Mouse (Mus musculus) limb, embryonic 10.5 days (tissue): ENCODE results near the gene Aars2. TPM values are rescaled to one million over a fixed set of nuclear protein-coding genes. Genes with fewer than 3 reads are reported as not detected.

Experiments
- DNase-seq: peaks from one replicate; pipeline ENCODE4 v3.0.0-alpha.2; 2017; ENCODE audit warnings: low spot score
- H3K27ac ChIP-seq: fragments of 300-500 bp; sonication (generic); 2 replicates; pipeline ENCODE4 v1.5.1; 2016; ENCODE audit warnings: mild to moderate bottlenecking
- H3K27me3 ChIP-seq: fragments of 300-500 bp; sonication (generic); 2 replicates; pipeline ENCODE4 v1.6.1; 2016; ENCODE audit warnings: low read depth, mild to moderate bottlenecking; ENCODE audit not compliant: poor library complexity, severe bottlenecking
- H3K36me3 ChIP-seq: fragments of 300-500 bp; sonication (generic); 2 replicates; pipeline ENCODE4 v1.6.1; 2016; ENCODE audit warnings: mild to moderate bottlenecking, moderate library complexity
- H3K4me1 ChIP-seq: fragments of 300-500 bp; sonication (generic); 2 replicates; pipeline ENCODE4 v1.6.1; 2016
- H3K4me3 ChIP-seq: fragments of 300-500 bp; sonication (generic); 2 replicates; pipeline ENCODE4 v1.5.1; 2016; ENCODE audit warnings: mild to moderate bottlenecking, moderate library complexity
- H3K9me3 ChIP-seq: fragments of 300-500 bp; sonication (generic); replicated peaks from 2 replicates; pipeline ENCODE4 v1.6.1; 2016; ENCODE audit warnings: mild to moderate bottlenecking
- WGBS: fragments of 180-500 bp; shearing (Covaris S2); methylation state at CpG from one replicate; pipeline ENCODE4 v1.1.7; 2016; 5-methylcytosine and 5-hydroxymethylcytosine counted together
- polyA plus RNA-seq: library from polyadenylated mRNA; unstranded; fragments of >200 nt; fragmentation: Nextera tagmentation; extraction: Ambion mirVana; gene quantifications from 2 replicates; pipeline ENCODE4 v1.2.1, GENCODE M21; 2016

The Aars2 gene
- polyA plus RNA-seq, 1 experiment from 2014 or later: 32.2 TPM

GRCm38 (mm10) chr17:45557998-45558862 is 51.6 kb downstream of the Aars2 start:
- Histone ChIP-seq H3K4me3 (0 out of 2 replicates have a peak overlapping the region, but pooled peaks have one; percentile 2), H3K27ac (no peak overlapping the region)

DNA sequence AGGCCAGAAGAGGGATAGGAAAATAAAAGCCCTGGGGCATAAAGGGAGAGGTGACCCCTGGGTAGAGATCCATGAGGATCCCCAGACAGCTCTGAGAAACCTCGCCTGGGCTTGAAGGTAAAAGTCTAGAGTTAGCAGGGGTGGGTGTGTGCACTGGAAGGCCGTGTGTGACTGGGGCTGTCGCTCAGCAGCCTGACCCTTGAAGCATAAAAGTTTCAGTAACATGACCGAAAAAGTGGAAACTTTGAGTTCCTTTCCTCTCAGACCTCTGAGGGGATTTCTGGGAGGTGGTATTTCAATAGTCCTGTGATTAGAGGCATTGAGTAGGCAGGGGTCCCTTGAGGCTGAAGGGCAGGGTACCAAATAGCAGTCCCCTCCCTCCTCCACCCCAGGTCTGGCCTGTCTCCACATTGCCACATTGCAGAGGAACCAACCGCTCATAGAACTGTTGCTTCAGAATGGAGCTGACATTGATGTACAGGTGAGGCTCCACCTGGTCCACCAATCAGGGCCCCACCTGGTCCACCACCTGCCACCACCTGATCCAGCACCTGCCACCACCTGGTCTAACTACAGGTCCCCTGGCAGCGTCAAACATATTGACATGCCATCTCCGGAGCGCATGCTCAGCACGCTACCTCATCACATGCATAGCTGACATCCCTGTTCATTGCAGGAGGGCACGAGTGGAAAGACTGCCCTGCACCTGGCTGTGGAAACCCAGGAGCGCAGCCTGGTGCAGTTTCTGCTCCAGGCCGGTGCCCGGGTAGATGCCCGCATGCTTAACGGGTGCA is 53.3 kb downstream of the Aars2 start:
- peaks cover 50% of the 10 kb centered on the region for H3K4me1 ChIP-seq
- H3K36me3 ChIP-seq: no peaks in the 10 kb centered on the region
- H3K4me3 ChIP-seq: no peak overlapping the region
- H3K27me3 ChIP-seq: peaks cover 25% of the 10 kb centered on the region
- no peak overlapping the region for H3K27ac ChIP-seq
- no peak for DNase-seq
- WGBS: 88% methylated on average over 15 of the region's 15 CpGs
- H3K9me3 ChIP-seq: no peaks in the 10 kb centered on the region

More at GRCm38 (mm10) chr17:45557998-45558862, 51.6 kb downstream of the Aars2 start:
- Histone ChIP-seq H3K4me1 (peaks cover 45% of the 10 kb centered on the region), H3K27me3 (peaks cover 37% of the 10 kb centered on the region), H3K9me3 (no peaks in the 10 kb centered on the region), H3K36me3 (no peaks in the 10 kb centered on the region)
- no peak for DNase-seq
- WGBS: 76% methylated on average over 16 of the region's 16 CpGs

DNA sequence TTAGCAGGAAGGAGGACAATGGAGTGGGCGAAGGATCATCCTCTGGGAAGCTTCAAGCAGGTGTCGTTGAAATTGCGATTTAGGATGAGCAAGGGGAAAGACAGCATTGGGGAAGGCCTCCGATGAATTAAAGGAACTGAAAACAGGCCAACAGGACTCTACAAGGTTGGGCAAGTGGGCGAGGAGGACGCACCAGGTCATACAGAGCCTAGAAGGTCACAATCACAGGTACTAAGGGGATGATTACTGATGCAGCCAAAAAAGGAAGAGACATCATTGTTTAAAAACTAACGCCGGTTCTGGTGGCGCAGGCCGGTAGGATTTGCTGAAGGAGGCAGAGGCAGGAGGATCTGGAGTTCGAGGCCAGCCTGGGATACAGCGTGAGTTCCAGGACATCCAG is 56.6 kb downstream of the Aars2 start:
- Histone ChIP-seq H3K36me3 (peaks cover 32% of the 10 kb centered on the region), H3K9me3 (no peaks in the 10 kb centered on the region), H3K27me3 (no peaks in the 10 kb centered on the region), H3K4me3 (peak overlapping the region; percentile 87; the same call in 1 of the 2 replicates), H3K27ac (0 out of 2 replicates have a peak overlapping the region, but pooled peaks have one; percentile 95), H3K4me1 (peaks cover 30% of the 10 kb centered on the region)
- no peak for DNase-seq
- WGBS: 82% methylated on average over 12 of the region's 12 CpGs

DNA sequence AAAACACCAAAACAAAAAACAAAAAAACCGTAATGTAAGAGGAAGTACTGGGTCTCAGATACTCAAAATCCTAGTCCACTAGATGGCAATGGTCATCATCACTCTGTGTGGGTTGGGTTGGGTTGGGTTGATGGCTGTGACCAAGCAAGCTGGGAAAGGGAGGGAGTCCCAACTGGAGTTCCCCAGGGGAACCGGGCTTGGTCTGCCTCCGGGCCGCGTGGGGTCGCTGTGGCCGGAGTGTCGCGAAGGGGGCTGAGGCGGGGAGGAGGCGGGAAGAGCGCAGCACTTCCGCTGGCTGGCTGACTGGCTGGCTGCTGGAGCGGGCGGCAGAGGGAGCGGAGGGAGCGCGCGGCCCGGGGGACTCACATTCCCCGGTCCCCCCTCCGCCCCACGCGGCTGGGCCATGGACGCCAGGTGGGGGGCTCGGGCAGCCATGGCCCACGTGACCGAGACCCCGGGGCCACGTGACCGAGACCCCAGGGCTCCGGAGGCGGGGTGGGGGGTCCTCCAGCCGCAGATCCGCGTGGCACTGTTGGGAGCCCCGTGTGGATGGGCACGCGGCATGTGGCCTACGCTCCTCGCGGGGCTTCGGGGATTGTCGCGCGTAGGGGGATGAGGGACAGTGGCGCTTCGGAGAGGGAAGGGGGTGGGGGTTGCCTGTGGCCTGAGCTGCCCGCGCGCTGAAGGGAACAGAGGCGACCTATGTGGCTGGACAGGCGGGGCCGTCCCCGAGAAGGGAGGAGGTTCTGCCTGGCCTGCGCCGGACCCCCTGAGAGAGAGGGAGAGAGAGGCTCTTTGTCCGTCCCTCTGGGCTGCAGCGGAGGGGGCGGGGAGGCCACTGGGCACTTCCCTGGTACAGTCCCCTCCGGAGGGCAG is 57.3 kb downstream of the Aars2 start, which contains the start of gene Slc35b2:
Gene Slc35b2, plus strand, starts transcription at position 220 of the 876 bp plus-strand sequence.
- peaks cover 24% of the 10 kb centered on the region for H3K4me1 ChIP-seq
- H3K4me3 ChIP-seq: peak within 1 kb of the TSS; percentile 87
- peak within 1 kb of the TSS; percentile 95 for H3K27ac ChIP-seq
- WGBS: under 1% methylated on average over 59 of the region's 61 CpGs
- DNase-seq: peak; percentile 97
- peaks cover 39% of the 10 kb centered on the region for H3K36me3 ChIP-seq
- no peaks in the 10 kb centered on the region for H3K9me3 ChIP-seq
- no peaks in the 10 kb centered on the region for H3K27me3 ChIP-seq

GRCm38 (mm10) chr17:45564531-45565084 is 58.0 kb downstream of the Aars2 start:
- Histone ChIP-seq H3K4me1 (peaks cover 20% of the 10 kb centered on the region), H3K27ac (peak overlapping the region; percentile 95), H3K9me3 (no peaks in the 10 kb centered on the region), H3K36me3 (peaks cover 46% of the 10 kb centered on the region), H3K27me3 (no peaks in the 10 kb centered on the region), H3K4me3 (peak overlapping the region; percentile 87)
- DNase-seq: no peak
- WGBS: 18% methylated on average over 18 of the region's 18 CpGs

DNA sequence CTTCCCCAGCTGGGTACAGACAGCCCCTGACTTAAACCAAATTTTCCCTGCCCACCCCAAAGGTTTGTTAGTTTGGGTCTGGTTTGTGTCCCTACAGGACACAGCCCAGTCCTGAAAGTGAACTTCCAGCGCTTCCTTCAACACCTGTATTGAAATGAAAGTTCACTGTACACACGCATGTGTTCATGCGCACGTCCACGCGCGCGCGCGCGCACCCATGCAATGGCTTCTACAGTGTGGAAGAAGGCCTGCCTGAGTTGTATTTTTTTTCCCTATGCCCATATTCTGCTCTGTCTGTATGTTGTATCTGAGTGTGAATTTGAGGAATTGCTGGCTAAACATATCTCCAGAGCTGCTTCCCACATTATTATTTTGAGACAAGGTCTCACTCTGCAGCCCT is 58.5 kb downstream of the Aars2 start:
- H3K4me1 ChIP-seq: peaks cover 20% of the 10 kb centered on the region
- no peaks in the 10 kb centered on the region for H3K9me3 ChIP-seq
- H3K27me3 ChIP-seq: no peaks in the 10 kb centered on the region
- DNase-seq: no peak
- H3K36me3 ChIP-seq: peaks cover 51% of the 10 kb centered on the region
- peak overlapping the region; percentile 87 for H3K4me3 ChIP-seq
- 0 out of 2 replicates have a peak overlapping the region, but pooled peaks have one; percentile 95 for H3K27ac ChIP-seq
- 97% methylated on average over 11 of the region's 11 CpGs for WGBS

DNA sequence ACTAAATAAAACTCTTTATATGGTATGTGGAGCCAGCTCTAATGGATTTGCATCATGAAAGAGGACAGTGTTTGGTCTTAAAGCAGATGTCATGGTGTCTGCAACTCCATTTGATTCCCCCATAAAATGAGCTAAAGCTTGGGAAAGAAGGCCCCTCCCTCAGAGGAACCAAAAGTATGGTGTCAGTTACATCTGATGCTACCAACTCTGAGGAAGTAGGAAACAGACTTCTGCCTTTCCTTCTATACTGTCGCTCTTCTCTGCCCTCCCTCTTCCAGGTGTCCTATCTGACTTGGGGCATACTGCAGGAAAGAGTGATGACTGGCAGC is 59.4 kb downstream of the Aars2 start:
- DNase-seq: no peak
- Histone ChIP-seq H3K4me1 (peaks cover 27% of the 10 kb centered on the region), H3K27ac (no peak overlapping the region), H3K27me3 (no peaks in the 10 kb centered on the region), H3K36me3 (peaks cover 60% of the 10 kb centered on the region), H3K9me3 (no peaks in the 10 kb centered on the region), H3K4me3 (no peak overlapping the region)
- WGBS: 82% methylated on average over 1 of the region's 1 CpGs

GRCm38 (mm10) chr17:45566360-45567161 is 59.9 kb downstream of the Aars2 start:
- peaks cover 66% of the 10 kb centered on the region for H3K36me3 ChIP-seq
- no peak for DNase-seq

GRCm38 (mm10) chr17:45567162-45567601 is 60.5 kb downstream of the Aars2 start:
- Histone ChIP-seq H3K36me3 (peaks cover 72% of the 10 kb centered on the region), H3K27ac (no peak overlapping the region), H3K4me3 (peak overlapping the region; percentile 18; the same call in 1 of the 2 replicates), H3K9me3 (no peaks in the 10 kb centered on the region), H3K4me1 (peaks cover 37% of the 10 kb centered on the region), H3K27me3 (no peaks in the 10 kb centered on the region)
- WGBS: 25% methylated on average over 4 of the region's 4 CpGs
- DNase-seq: no peak

More at GRCm38 (mm10) chr17:45566360-45567161, 59.9 kb downstream of the Aars2 start:
- Histone ChIP-seq H3K9me3 (no peaks in the 10 kb centered on the region), H3K27ac (no peak overlapping the region), H3K27me3 (no peaks in the 10 kb centered on the region), H3K4me3 (peak overlapping the region; percentile 18; the same call in 1 of the 2 replicates), H3K4me1 (peaks cover 33% of the 10 kb centered on the region)
- 74% methylated on average over 18 of the region's 18 CpGs for WGBS

DNA sequence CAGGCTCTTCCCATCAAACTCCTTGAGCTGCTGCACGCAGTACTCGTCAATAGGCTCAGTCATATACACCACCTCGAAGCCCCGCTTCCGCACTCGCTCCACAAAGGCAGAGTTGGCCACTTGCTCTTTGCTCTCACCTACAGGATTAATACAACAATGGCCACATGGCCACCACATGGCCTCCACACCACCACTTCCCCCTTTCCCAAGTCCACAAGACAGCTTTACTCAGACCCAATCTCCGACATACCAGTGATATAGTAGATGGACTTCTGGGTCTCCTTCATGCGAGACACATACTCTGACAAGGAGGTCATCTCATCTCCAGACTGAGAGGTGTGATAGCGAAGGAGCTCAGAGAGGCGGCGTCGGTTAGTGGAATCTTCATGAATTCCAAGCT is 62.3 kb downstream of the Aars2 start:
- WGBS: 88% methylated on average over 12 of the region's 12 CpGs
- peaks cover 38% of the 10 kb centered on the region for H3K4me1 ChIP-seq
- no peaks in the 10 kb centered on the region for H3K9me3 ChIP-seq
- H3K27me3 ChIP-seq: no peaks in the 10 kb centered on the region
- H3K36me3 ChIP-seq: peaks cover 76% of the 10 kb centered on the region
- no peak for DNase-seq
- no peak overlapping the region for H3K4me3 ChIP-seq
- no peak overlapping the region for H3K27ac ChIP-seq

DNA sequence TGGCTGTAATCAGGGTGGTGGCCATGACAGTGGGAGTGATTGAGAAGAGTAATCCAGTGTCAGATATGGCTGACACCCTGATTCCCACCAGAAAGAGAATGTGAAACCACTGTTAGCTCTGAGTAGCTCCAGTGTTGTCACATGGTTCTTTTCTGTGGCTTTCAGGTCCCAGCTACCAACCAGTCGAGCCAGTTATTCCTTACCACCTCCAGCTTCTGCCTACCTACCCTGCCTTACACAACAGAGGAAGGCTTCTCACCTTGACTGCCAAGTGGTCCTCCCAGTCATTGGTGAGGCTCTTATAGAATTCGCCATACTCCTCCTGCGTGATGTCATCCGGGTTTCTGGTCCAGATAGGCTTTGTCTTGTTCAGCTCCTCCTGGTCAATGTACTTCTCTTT is 63.4 kb downstream of the Aars2 start:
- Histone ChIP-seq H3K9me3 (no peaks in the 10 kb centered on the region), H3K4me1 (peaks cover 41% of the 10 kb centered on the region), H3K27me3 (no peaks in the 10 kb centered on the region), H3K27ac (no peak overlapping the region), H3K4me3 (no peak overlapping the region), H3K36me3 (peaks cover 76% of the 10 kb centered on the region)
- DNase-seq: no peak
- 87% methylated on average over 4 of the region's 4 CpGs for WGBS
